Mouse (Mus musculus) hindlimb bud, embryonic 11.5 days (tissue): ENCODE data around the gene Ccdc92b.
"Not testable (repeated sequence)": the region's sequence is repeated elsewhere in the genome, so short reads cannot be mapped to it uniquely, and the experiment has no call there.

Source experiments
- DNase-seq: peaks from one replicate; pipeline ENCODE4 v3.0.0-alpha.2; 2012; ENCODE audit warnings: low read depth, low spot score; ENCODE audit errors: extremely low spot score

Gene Ccdc92b

GRCm38 (mm10) chr11:74619201-74619955 lies at the start of gene Ccdc92b:
Gene Ccdc92b, plus strand, starts transcription at chr11:74619605.
- peak; percentile 49 for DNase-seq

GRCm38 (mm10) chr11:74569735-74570134 lies 49.7 kb upstream of the Ccdc92b start:
- DNase-seq, result no peak

- no peak for DNase-seq
Measured at GRCm38 (mm10) chr11:74572459-74573061, 46.8 kb upstream of the Ccdc92b start.

- DNase-seq, result no peak
Measured at GRCm38 (mm10) chr11:74574768-74575434, 44.5 kb upstream of the Ccdc92b start.

- DNase-seq, result no peak
Measured at GRCm38 (mm10) chr11:74575940-74576339, 43.5 kb upstream of the Ccdc92b start.

- DNase-seq, result no peak
Measured at GRCm38 (mm10) chr11:74577068-74577467, 42.3 kb upstream of the Ccdc92b start.

- DNase-seq, result not testable (repeated sequence)
Measured at GRCm38 (mm10) chr11:74581333-74581732, 38.1 kb upstream of the Ccdc92b start.

- no peak for DNase-seq
Measured at GRCm38 (mm10) chr11:74582464-74582863, 36.9 kb upstream of the Ccdc92b start.

GRCm38 (mm10) chr11:74583824-74584349 lies 35.5 kb upstream of the Ccdc92b start:
- DNase-seq, result no peak

GRCm38 (mm10) chr11:74584946-74585723 lies 34.3 kb upstream of the Ccdc92b start:
- DNase-seq, result no peak

GRCm38 (mm10) chr11:74586401-74586800 lies 33.0 kb upstream of the Ccdc92b start:
- no peak for DNase-seq

GRCm38 (mm10) chr11:74589401-74590238 lies 29.8 kb upstream of the Ccdc92b start:
- DNase-seq, result no peak

- no peak for DNase-seq
Measured at GRCm38 (mm10) chr11:74590239-74590596, 29.2 kb upstream of the Ccdc92b start.

- no peak for DNase-seq
Measured at GRCm38 (mm10) chr11:74590691-74591090, 28.7 kb upstream of the Ccdc92b start.

GRCm38 (mm10) chr11:74592246-74592645 lies 27.2 kb upstream of the Ccdc92b start:
- DNase-seq, result no peak

GRCm38 (mm10) chr11:74597283-74597989 lies 22.0 kb upstream of the Ccdc92b start:
- no peak for DNase-seq

- DNase-seq, result no peak
Measured at GRCm38 (mm10) chr11:74597990-74598337, 21.4 kb upstream of the Ccdc92b start.

GRCm38 (mm10) chr11:74602286-74602685 lies 17.1 kb upstream of the Ccdc92b start:
- DNase-seq, result no peak

GRCm38 (mm10) chr11:74610068-74610467 lies 9.3 kb upstream of the Ccdc92b start:
- DNase-seq, result no peak
